Mouse (Mus musculus): Measurements from ENCODE around the gene Add2.

GRCm38 (mm10) chr6:86066727-86067126 is 38.2 kb downstream of the Add2 start:
- no peak for TF ChIP-seq CTCF (IDR thresholded peaks at IDR 0.05; ENCODE audit: control insufficient read depth, insufficient read depth, insufficient replicate concordance, low read depth, low read length)
- TF ChIP-seq POLR2A (IDR thresholded peaks at IDR 0.05; ENCODE audit: control insufficient read depth, low read depth, low read length): no peak
